Mouse (Mus musculus) stomach, postnatal 0 days (tissue): Measurements from ENCODE around the gene Ms4a4a. TPM values are rescaled to one million over a fixed set of nuclear protein-coding genes. Genes with fewer than 3 reads are reported as not detected.

Experiments used
- ATAC-seq: fragments of 200-750 bp; cut with Nextera tagmentation; 2 replicates; pipeline ENCODE4 v1.8.0; 2017; ENCODE audit not compliant: low FRiP score, low TSS enrichment
- DNase-seq: peaks from one replicate; pipeline ENCODE4 v3.0.0-alpha.2; 2016; ENCODE audit warnings: low spot score
- H3K27ac ChIP-seq: fragments of 300-500 bp; sonication (generic); replicated peaks from 2 replicates; pipeline ENCODE4 v1.5.1; 2014; ENCODE audit warnings: mild to moderate bottlenecking, control low read depth
- H3K27me3 ChIP-seq: fragments of 300-500 bp; sonication (generic); 2 replicates; pipeline ENCODE4 v1.6.1; 2014; ENCODE audit warnings: low read length; ENCODE audit not compliant: control insufficient read depth, insufficient read depth
- H3K36me3 ChIP-seq: fragments of 300-500 bp; sonication (generic); 2 replicates; pipeline ENCODE4 v1.6.1; 2014; ENCODE audit warnings: low read length, mixed read lengths; ENCODE audit not compliant: control insufficient read depth, insufficient read depth
- H3K4me1 ChIP-seq: fragments of 300-500 bp; sonication (generic); replicated peaks from 2 replicates; pipeline ENCODE4 v1.6.1; 2014; ENCODE audit warnings: antibody characterized with exemption; ENCODE audit not compliant: control insufficient read depth, insufficient read depth
- H3K4me2 ChIP-seq: fragments of 300-500 bp; sonication (generic); replicated peaks from 2 replicates; pipeline ENCODE4 v1.6.1; 2014; ENCODE audit warnings: low read depth, mild to moderate bottlenecking, control low read depth, moderate library complexity
- H3K4me3 ChIP-seq: fragments of 300-500 bp; sonication (generic); 2 replicates; pipeline ENCODE4 v1.5.1; 2014; ENCODE audit warnings: low read depth, low read length, control low read depth
- H3K9ac ChIP-seq: fragments of 300-500 bp; sonication (generic); 2 replicates; pipeline ENCODE4 v1.6.1; 2014; ENCODE audit warnings: mild to moderate bottlenecking, low read length, control low read depth, mixed read lengths
- H3K9me3 ChIP-seq: fragments of 300-500 bp; sonication (generic); 2 replicates; pipeline ENCODE4 v1.6.1; 2016; ENCODE audit warnings: low read length; ENCODE audit not compliant: control insufficient read depth
- CTCF ChIP-seq: IDR thresholded peaks from 2 replicates; pipeline ENCODE4 v1.5.1; 2016; ENCODE audit warnings: antibody characterized with exemption, low read depth, mild to moderate bottlenecking, moderate library complexity
- EP300 ChIP-seq: optimal IDR thresholded peaks from 2 replicates; pipeline ENCODE3; 2016; ENCODE audit warnings: antibody characterized with exemption
- WGBS: fragments of 180-500 bp; shearing (Covaris S2); extraction: QIAGEN DNeasy Blood & Tissue Kit; methylation state at CpG from one replicate; pipeline ENCODE4 v1.1.7; 2014; 5-methylcytosine and 5-hydroxymethylcytosine counted together
- polyA plus RNA-seq: library from polyadenylated mRNA; unstranded; fragments of >200 nt; fragmentation: Nextera tagmentation; extraction: Ambion mirVana; gene quantifications from 2 replicates; pipeline ENCODE4 v1.2.1, GENCODE M21; 2015

Ms4a4a gene
- polyA plus RNA-seq, 1 experiment from 2014 or later = 6.0 TPM

DNA sequence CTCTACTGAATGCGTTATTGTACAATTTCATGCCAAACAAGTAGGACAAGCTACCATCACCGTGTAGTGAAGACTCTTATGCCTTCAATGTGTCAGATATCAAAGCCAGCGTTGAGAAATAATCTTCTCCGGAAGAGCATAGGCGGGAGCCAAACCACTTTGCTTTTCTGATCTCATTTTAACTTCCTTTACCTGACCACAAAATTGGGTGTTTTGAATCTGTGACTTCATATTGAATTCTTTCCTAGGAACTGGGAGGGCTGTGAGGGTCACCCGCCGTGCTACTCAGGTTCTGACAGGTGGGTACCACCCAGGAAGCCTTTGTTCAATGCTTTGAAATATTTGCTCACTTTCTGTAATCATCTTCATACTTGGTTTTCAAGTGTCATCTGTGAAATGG, 19.6 kb upstream of the Ms4a4a start:
- Histone ChIP-seq H3K36me3 (no peaks in the 10 kb centered on the region), H3K4me2 (no peak overlapping the region), H3K4me1 (no peaks in the 10 kb centered on the region), H3K9me3 (no peaks in the 10 kb centered on the region), H3K4me3 (no peak overlapping the region), H3K27ac (no peak overlapping the region), H3K9ac (no peak overlapping the region), H3K27me3 (no peaks in the 10 kb centered on the region)
- TF ChIP-seq EP300 (no peak), CTCF (no peak)
- ATAC-seq = no peak
- 67% methylated on average over 7 of the region's 7 CpGs for WGBS
- no peak for DNase-seq

DNA sequence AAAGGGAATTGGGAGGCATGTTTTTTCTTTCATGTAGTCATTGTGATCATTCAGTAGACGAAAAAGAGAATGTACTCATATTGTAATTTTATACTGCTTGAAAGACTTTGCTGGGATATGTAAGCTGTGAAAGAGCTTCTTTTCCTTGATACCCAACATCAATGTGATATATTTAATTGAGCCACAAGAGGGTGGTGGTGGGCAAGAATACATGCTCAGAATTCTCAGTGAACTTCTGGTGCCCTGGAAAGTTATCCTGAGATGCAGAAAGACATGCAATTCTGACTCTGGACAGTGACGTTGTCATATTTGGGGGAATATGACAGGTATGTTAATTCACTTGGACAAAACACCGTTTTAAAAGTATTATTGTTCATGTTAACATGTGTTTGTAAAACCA, 15.2 kb upstream of the Ms4a4a start:
- Histone ChIP-seq H3K4me1 (no peaks in the 10 kb centered on the region), H3K9me3 (no peaks in the 10 kb centered on the region), H3K27me3 (no peaks in the 10 kb centered on the region), H3K36me3 (no peaks in the 10 kb centered on the region), H3K4me2 (no peak overlapping the region), H3K4me3 (no peak overlapping the region), H3K27ac (no peak overlapping the region), H3K9ac (no peak overlapping the region)
- peak; percentile 73 for TF ChIP-seq CTCF
- no peak for TF ChIP-seq EP300
- 54% methylated on average over 3 of the region's 3 CpGs for WGBS
- no peak for DNase-seq
- ATAC-seq = no peak

DNA sequence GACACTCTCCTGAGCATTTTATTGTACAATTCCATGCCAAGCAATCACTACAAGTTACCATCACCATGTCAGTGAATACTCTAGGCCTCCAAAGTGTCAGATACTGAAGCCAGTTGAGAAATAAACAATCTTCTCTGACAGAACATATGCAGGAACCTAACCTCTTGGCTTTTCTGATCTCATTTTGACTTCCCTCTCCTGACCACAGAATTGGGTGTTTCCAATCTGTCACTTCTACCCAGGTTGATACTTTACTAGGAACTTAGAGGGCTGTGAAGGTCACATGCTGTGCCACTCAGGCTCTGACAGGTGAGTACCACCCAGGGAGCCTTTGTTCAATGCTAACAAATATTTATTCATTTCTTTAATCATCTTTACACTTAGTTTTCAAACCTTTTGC, 13.3 kb upstream of the Ms4a4a start:
- H3K4me1 ChIP-seq = no peaks in the 10 kb centered on the region
- H3K27ac ChIP-seq = no peak overlapping the region
- H3K4me2 ChIP-seq = no peak overlapping the region
- no peak for TF ChIP-seq CTCF
- no peak for TF ChIP-seq EP300
- DNase-seq = no peak
- no peaks in the 10 kb centered on the region for H3K27me3 ChIP-seq
- H3K36me3 ChIP-seq = no peaks in the 10 kb centered on the region
- H3K9me3 ChIP-seq = no peaks in the 10 kb centered on the region
- no peak overlapping the region for H3K4me3 ChIP-seq
- ATAC-seq = no peak
- H3K9ac ChIP-seq = no peak overlapping the region

- Histone ChIP-seq H3K9ac (no peak overlapping the region), H3K27ac (no peak overlapping the region), H3K4me2 (no peak overlapping the region), H3K36me3 (no peaks in the 10 kb centered on the region), H3K4me3 (no peak overlapping the region), H3K27me3 (no peaks in the 10 kb centered on the region), H3K4me1 (no peaks in the 10 kb centered on the region), H3K9me3 (no peaks in the 10 kb centered on the region)
- WGBS = 64% methylated on average over 3 of the region's 3 CpGs
- ATAC-seq (no peak), DNase-seq (no peak)
- TF ChIP-seq EP300 (no peak), CTCF (no peak)
These were observed 7.0 kb upstream of the Ms4a4a start for GRCm38 (mm10) chr19:11368310-11368709.

- H3K27me3 ChIP-seq = no peaks in the 10 kb centered on the region
- H3K9ac ChIP-seq = no peak overlapping the region
- no peak overlapping the region for H3K4me2 ChIP-seq
- no peak overlapping the region for H3K27ac ChIP-seq
- no peak overlapping the region for H3K4me3 ChIP-seq
- DNase-seq (no peak), ATAC-seq (no peak)
- no peaks in the 10 kb centered on the region for H3K9me3 ChIP-seq
- H3K4me1 ChIP-seq = no peaks in the 10 kb centered on the region
- no peak for TF ChIP-seq CTCF
- TF ChIP-seq EP300 = no peak
- H3K36me3 ChIP-seq = no peaks in the 10 kb centered on the region
These were observed 4.1 kb upstream of the Ms4a4a start for GRCm38 (mm10) chr19:11371181-11371580.

DNA sequence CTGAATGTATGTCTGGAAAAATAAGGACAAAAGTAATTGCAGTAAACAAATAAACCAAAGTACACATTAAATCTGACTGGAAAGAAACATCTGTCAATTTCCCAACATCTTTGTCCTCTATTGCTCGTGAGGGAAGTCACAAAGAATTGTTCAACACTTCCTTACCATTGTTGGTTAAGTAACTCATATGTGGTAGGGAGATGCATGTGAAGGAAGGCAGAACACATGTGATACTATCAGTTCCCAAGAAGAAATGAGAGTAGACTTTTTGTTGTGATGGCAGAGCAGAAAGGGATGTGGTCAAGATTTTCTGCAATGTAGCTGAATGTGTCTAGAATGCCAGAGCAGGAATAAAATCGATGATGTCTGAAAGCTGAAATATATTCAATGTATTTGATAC, 1.1 kb downstream of the Ms4a4a start:
- Histone ChIP-seq H3K27me3 (no peaks in the 10 kb centered on the region), H3K27ac (no peak overlapping the region), H3K9ac (no peak overlapping the region), H3K4me1 (no peaks in the 10 kb centered on the region), H3K36me3 (no peaks in the 10 kb centered on the region), H3K9me3 (no peaks in the 10 kb centered on the region), H3K4me2 (no peak overlapping the region), H3K4me3 (no peak overlapping the region)
- no peak for DNase-seq
- WGBS = 79% methylated on average over 2 of the region's 2 CpGs
- no peak for TF ChIP-seq CTCF
- TF ChIP-seq EP300 = no peak
- no peak for ATAC-seq

DNA sequence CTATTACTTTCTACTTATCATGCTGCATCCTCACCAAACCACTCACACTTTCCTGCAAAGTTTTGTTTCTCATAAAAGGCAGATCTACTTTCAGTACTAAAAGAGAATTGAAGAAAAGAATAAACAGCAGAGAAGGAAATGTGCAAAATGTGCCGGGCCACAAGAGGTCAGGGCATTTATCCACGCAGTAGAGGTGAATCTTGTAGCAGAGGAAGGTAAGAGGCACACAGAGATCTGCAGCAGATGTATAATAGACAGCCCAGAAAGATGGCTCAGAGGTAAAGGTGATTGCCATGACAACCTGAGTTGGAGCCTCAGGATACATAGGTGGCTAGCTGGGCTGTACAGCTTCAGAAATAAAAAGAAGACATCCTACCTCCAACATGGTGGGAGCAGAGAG, 11.8 kb downstream of the Ms4a4a start:
- Histone ChIP-seq H3K36me3 (no peaks in the 10 kb centered on the region), H3K4me3 (no peak overlapping the region), H3K9ac (no peak overlapping the region), H3K9me3 (no peaks in the 10 kb centered on the region), H3K27me3 (no peaks in the 10 kb centered on the region), H3K27ac (no peak overlapping the region), H3K4me2 (no peak overlapping the region), H3K4me1 (no peaks in the 10 kb centered on the region)
- 45% methylated on average over 2 of the region's 2 CpGs for WGBS
- TF ChIP-seq CTCF (no peak), EP300 (no peak)
- no peak for ATAC-seq
- no peak for DNase-seq
